Mouse (Mus musculus) urinary bladder, adult 2 months (tissue): ENCODE data around the gene 1810049J17Rik. TPM values are rescaled to one million over a fixed set of nuclear protein-coding genes. Genes with fewer than 3 reads are reported as not detected.
A peak's percentile ranks its signal among the peaks of the same experiment; 100 is the strongest.

ENCODE experiments used
- DNase-seq: peaks from one replicate; pipeline ENCODE4 v3.0.0; 2022; ENCODE audit warnings: low spot score
- polyA plus RNA-seq: library from polyadenylated mRNA; depleted of rRNA; stranded (reverse); fragments of >200 nt; gene quantifications from 2 replicates; pipeline ENCODE4 v1.2.3, GENCODE M21; 2012

The 1810049J17Rik gene
- polyA plus RNA-seq, 1 experiment: 0.19 TPM

GRCm38 (mm10) chr15:12348950-12349349, 27.3 kb upstream of the 1810049J17Rik start:
- no peak for DNase-seq

- DNase-seq: no peak
Observed at GRCm38 (mm10) chr15:12346916-12347315, 25.2 kb upstream of the 1810049J17Rik start.

GRCm38 (mm10) chr15:12341401-12341758, 19.7 kb upstream of the 1810049J17Rik start:
- DNase-seq: no peak

- DNase-seq: no peak
Observed at GRCm38 (mm10) chr15:12340536-12341400, 19.1 kb upstream of the 1810049J17Rik start.

- no peak for DNase-seq
Observed at GRCm38 (mm10) chr15:12337779-12338137, 16.1 kb upstream of the 1810049J17Rik start.

- DNase-seq: no peak
Observed at GRCm38 (mm10) chr15:12337030-12337778, 15.5 kb upstream of the 1810049J17Rik start.

- DNase-seq: no peak
Observed at GRCm38 (mm10) chr15:12334381-12334780, 12.7 kb upstream of the 1810049J17Rik start.

- no peak for DNase-seq
Observed at GRCm38 (mm10) chr15:12331300-12331699, 9.6 kb upstream of the 1810049J17Rik start.

GRCm38 (mm10) chr15:12330892-12331291, 9.2 kb upstream of the 1810049J17Rik start:
- DNase-seq: no peak

GRCm38 (mm10) chr15:12330389-12330788, 8.7 kb upstream of the 1810049J17Rik start:
- DNase-seq: no peak

GRCm38 (mm10) chr15:12324326-12324725, 2.6 kb upstream of the 1810049J17Rik start:
- DNase-seq: no peak

- no peak for DNase-seq
Observed at GRCm38 (mm10) chr15:12322676-12323402, 1.1 kb upstream of the 1810049J17Rik start.

- DNase-seq: peak; percentile 95
Observed at GRCm38 (mm10) chr15:12321091-12321787, 460 bp downstream of the 1810049J17Rik start, which contains the start of gene Golph3. Gene Golph3 (plus strand): TSS chr15:12321450.

GRCm38 (mm10) chr15:12320441-12321090, 1.1 kb downstream of the 1810049J17Rik start:
- no peak for DNase-seq

GRCm38 (mm10) chr15:12319889-12320288, 1.8 kb downstream of the 1810049J17Rik start:
- no peak for DNase-seq

- DNase-seq: no peak
Observed at GRCm38 (mm10) chr15:12318451-12318850, 3.2 kb downstream of the 1810049J17Rik start.

GRCm38 (mm10) chr15:12317290-12317689, 4.4 kb downstream of the 1810049J17Rik start:
- DNase-seq: no peak

GRCm38 (mm10) chr15:12315996-12316395, 5.7 kb downstream of the 1810049J17Rik start:
- DNase-seq: no peak

GRCm38 (mm10) chr15:12314584-12314983, 7.1 kb downstream of the 1810049J17Rik start:
- no peak for DNase-seq

- no peak for DNase-seq
Observed at GRCm38 (mm10) chr15:12313255-12313654, 8.4 kb downstream of the 1810049J17Rik start.

- no peak for DNase-seq
Observed at GRCm38 (mm10) chr15:12311465-12311864, 10.2 kb downstream of the 1810049J17Rik start.
